Mouse (Mus musculus) monocyte, adult 2 months (primary cell): ENCODE measurements around the gene Rapgef1.
"Not testable (repeated sequence)": the region's sequence is repeated elsewhere in the genome, so short reads cannot be mapped to it uniquely, and the experiment has no call there.

Experiments used
- DNase-seq, 2 experiments: peaks; one replicate each; pipeline ENCODE4 v3.0.0; 2022; ENCODE audit warnings: low spot score in 2 of 2, low read depth in 1 of 2

The Rapgef1 gene

DNA sequence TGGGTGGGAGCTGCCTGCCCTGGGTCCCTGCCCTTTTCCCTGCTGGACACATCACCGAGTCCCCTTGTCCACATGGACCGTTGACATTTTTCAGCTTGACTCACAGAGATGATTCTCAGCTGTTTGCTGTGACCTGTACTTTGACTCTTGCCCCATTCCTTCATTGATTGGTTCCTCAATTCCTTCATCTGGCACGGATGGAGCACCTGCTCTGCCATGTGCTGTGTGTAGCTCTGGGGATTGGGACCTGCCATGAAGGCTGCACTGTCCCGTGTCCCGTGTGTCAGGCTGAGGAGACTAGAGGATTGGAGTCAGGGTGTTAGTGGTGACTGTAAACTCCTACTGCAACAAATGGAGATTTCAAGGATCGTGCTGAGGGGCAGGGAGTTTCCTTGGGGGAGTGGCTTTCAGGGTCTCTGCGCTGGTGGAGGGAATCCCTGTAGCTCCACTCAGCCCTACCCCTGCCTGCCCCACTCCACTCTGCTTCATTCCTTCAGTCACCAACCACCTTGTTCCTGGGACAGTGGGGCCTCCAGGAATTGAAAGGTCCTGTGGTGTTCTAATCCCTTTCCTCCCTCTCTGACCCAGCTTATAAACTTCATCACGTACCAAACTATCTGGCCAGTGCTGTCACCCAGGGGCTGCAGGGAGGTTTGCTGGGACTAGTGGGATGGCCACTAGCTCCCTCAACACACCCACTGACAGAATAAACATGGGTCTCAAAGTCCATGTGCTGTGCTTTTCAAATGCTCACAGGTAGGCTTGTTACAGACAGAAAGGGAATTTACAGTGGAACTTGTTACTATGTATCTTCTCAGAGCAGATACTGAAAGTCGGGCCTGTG is 3.9 kb downstream of the Rapgef1 start:
- no peak for DNase-seq

DNA sequence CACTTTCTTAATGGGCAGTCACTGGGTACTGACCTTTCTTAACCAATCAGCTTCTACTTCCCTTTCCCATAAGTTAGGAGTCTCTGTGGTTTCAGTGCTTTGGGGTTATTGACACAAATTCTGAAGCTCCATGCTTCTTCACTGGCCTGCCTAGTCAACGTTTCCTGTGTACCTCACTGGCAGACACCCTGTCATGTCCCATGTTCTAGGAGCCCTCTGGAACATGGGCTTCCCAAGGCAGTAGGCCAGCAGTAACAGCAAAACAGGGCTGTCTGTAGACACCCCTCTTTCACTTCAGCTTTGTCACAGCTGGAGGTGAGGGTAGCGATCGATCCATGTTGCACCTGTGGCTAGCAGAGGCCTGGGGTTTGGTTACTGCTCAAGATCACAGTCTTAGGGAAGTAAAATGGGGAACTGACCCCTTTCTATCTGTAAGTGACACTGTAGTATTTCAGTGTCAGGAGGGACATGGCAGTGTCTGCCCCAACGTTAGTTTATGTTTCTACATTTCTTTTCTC is 4.6 kb downstream of the Rapgef1 start:
- peak; percentile 48 to 66 for DNase-seq

DNA sequence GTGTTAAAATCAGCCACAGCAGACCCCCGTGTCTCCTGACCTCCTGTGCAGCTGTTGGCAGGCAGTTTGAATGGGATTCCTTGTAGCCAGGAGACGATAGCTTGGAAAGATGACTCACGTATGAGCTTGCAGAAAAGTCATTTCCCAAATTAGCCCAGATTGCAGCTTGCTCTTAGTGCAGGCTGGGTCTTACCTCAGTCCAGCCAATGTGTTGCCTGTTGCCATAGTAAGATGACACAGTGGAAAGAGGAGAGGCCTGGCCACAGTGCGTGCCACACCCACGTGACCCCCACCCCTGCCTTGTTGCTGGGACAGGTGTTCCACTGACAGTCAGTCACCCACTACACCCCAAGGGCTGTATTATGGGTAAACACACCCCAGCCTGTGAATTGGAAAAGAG is 5.2 kb downstream of the Rapgef1 start:
- peak; percentile 54 to 69 for DNase-seq

DNA sequence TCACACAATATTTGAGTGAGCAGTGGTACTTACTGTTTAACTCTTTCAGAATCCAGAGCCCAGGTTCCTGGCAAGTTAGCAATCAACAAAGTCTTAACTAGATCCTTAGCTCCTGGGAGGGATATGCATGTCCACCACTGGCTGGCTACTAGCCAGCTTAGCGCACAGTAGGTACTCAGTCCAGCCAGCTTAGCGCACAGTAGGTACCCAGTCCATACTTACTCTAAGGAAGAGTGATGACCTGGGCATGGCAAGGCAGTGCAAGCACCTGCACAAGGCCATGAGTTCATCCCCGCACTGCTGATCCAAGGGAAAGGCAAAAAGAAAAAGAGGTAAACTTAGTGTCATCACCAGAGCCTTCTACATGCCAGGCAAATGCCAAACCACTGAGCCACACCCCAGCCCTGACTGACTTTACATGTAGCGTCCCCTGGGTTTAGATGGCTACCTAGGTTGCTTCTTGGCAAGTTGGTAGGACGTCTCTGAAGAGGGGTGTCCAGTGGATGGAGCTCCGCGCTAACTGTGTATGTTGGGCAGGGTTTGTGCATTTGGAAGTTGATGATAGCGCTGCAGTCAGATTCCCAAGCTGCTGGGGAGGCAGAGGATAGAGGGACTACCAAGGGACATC is 6.2 kb downstream of the Rapgef1 start:
- DNase-seq: no peak

DNA sequence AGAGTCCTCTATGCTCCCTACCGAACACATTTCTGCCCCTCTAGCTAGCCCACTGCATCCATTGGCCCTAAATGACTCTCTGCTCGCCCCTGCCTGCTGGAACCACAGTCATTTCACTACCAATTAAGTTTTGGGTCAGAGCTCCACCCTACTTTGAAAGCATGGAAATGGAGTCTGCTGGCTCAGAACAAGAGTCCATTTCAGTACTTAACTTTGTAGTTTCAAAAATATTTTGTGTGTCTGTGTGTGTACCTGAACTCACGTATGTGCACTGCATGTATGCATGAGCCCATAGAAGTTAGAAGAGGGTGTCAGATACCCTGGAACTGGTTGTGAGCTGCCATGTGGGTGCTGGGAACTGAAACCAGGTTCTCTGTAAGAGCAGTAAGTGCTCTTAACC is 7.8 kb downstream of the Rapgef1 start:
- no peak for DNase-seq

DNA sequence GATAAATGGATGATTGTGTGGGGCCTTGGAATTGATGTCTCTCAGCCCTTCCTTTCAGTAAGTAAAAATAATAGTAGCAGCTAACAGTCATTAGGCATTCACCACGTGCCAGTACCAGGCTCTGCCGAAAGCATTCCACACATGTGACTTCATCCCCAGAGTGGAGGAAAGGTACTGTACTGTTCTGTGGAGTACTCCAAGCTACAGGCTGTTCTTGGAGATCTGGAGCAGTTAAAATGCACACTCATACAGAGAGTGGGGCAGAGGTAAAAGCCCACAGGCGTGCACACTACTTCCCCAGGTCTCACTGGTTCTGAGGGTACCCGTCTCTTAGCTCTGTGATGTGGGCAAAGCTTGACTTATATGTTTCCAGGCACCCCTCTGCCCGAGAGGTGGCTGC is 8.7 kb downstream of the Rapgef1 start:
- DNase-seq: no peak

DNA sequence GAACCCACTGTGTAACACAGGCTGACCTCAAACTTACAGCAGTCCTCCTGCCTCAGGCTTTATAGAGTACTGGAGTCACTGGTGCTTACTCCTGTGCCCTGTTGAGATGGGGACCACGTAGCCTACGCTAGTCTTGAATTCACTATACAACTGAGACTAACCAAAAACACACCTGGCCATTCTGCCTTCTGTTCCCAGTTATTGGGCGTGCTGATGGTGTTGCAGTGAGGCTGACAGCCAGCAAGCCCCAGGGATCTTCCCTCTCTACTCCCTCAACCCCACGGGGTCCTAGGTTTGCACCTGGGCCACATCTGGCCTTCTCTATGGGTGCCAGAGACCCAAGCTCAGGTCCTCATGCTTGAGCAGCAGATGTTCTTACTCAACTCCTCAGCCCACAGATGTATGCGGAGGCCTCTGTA is 9.3 kb downstream of the Rapgef1 start:
- no peak for DNase-seq

DNA sequence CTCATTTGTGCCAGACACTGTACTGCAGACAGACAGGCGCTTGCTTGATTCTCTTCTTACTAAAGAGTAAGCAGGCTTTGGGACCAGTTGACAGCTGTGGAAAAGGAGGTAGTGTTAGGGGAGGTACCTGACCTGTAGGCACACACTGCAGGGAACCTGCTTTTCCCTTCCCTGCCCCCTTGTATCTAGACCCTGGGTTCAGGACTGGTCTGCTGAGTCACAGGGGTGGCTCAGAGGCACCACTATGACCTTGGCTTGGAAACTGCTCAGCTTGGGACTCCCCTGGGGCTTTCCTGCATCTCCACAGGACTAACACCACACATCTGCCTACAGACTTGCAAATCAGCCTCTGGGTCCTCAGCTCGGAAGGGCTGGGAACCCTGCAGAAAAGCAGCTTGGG is 9.8 kb downstream of the Rapgef1 start:
- no peak for DNase-seq

DNA sequence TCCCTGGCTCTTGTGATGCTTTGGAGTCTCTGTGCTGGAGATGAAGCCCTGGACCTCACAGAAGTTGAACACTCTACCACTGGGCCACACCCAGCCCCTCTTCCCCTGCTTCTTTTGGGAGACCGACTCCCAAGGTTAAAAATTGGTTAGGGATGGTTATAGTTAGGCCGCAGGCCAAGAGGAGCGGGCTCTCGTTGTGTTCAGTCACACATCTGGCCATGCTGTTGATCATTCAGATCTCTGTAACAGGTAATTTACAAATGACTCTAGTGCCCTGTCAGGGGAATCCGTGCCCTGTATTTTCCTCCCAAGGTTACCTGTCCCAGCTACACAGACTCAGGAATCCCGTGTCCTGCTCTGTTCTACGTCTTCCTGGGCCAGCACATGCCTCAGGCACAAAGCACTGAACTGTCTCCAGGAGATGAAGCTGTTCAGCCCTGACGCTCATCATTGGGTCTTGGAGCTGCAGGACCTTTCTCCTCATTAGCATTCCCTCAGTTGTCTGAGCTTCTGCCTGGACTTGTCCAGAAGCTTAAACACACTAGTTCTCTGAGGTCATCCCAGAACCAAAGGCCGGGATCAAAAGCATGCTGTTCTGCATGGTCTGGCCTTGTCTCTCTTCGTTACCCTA is 10.7 kb downstream of the Rapgef1 start:
- DNase-seq: no peak

DNA sequence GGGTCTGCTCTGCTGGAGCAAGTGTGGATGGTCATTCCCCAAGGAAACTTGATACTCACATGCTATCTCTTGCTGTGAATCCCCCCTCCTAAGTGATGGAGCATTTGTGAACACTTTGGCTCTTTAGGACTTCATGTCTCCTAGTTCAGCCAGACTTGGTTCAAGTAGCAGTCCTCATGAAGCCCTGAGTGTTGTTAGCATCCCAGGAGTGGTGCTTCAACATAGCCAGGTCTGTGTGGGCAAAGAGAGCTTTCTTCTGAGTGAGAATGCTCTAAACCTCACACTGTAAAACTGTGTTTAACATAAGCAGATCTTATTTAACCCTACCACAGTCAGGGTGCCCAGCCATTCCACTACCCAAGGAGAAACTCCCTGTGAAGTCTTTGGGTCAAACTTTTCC is 11.5 kb downstream of the Rapgef1 start:
- DNase-seq: no peak

DNA sequence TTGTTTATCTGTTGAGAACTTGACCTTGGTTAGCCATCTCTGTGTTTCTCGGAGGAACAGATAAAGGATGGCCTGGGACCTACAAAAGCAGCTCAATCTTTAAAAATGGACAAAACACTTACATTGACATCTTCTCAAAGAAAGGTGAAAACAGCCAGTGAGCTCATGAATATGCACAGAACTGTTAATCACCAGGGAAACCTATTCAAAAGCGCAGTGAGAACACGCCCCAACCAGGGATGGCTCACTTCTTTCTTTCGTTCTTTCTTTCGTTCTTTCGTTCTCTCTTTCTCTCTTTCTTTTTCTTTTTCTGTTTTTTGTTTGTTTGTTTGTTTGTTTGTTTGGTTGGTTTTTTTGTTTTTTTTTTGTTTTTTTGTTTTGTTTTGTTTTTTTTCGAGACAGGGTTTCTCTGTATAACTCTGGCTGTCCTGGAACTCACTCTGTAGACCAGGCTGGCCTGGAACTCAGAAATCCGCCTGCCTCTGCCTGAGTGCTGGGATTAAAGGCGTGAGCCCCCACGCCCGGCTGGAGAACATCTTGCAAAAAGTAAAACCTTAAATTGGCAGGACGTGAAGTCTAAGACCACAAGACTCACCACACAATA is 12.1 kb downstream of the Rapgef1 start:
- DNase-seq: not testable (repeated sequence)

DNA sequence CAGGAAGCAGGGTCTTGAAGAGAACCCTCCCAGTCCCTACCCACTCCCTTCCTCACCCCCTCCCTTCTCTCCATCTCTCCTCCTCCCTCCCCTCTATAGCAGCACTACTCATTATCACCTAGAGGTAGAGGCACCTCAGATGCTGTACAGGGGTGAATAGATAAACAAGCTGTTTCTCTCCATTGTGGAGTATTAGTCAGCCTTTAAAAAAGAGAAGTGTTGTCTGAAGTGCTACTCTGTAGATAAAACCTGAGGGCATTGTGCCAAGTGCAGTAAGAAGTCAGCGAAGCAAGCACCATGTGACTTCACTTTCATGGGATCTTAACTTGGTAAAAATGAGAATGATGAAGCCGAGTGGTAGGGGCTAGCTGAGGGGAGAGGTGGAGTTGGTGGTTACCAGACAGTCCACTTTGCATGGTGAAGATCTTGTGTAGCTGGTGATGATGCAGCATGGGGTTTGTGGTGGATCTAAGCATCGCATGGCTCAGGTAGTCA is 12.7 kb downstream of the Rapgef1 start:
- DNase-seq: no peak

DNA sequence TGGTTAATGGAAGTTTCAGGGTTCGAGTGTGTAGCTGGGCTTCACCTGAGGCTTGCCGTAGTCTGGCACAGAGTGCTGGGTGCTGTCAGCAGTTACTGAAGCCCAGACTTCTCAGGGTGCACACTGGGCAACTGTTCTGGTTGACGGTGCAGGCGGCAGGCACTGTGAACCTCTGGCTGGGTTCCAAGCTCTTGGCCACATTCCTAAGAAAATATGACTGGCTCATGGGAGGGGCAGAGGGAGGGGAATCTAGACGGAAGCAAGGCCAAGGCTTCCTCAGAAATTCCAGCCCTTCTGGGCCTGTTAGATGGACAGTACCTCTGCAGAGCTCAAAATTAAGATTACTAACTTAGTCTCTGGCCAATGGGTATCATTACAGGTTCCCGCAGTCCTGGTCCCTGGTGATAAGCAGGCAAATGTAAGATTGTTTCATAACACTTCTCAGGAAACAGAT is 13.6 kb downstream of the Rapgef1 start:
- DNase-seq: no peak

DNA sequence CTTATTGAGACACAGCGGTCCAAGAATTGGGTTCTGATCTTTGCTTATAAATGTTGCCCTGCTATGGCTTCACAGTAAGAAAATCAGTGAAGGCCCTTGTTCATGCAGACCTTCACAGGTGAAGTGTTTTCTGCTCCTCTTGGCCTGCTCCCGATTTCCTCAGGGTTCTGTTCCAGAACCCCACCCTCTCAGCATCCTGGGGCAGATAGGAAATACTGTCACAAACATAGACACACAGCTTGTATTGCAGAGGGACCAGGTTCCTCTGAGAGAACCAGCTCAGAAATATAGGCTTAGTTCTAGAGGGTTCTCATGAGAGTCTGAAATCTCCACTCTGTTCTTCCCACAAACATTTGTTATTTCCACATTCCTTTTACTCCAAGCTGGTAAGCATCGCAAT is 14.3 kb downstream of the Rapgef1 start:
- DNase-seq: no peak

DNA sequence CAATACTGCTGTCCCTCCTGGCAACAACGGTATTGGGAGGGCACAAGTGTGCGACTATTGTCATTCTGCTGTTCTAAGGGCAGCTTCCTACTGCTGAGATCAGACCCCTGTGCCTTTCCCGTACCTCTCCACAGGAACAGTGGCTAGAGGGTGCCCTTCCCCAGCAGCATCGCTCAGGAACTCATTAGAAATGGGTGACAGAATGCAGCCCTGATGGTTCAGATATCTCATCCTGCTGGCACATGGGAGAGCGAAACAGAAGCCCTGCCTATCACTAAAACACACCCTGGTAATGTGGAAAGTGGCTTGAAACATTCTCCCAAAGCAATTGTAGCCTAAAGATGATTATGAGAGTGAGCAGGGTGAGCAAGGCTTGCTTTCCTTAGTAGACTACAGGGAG is 15.0 kb downstream of the Rapgef1 start:
- DNase-seq: no peak

DNA sequence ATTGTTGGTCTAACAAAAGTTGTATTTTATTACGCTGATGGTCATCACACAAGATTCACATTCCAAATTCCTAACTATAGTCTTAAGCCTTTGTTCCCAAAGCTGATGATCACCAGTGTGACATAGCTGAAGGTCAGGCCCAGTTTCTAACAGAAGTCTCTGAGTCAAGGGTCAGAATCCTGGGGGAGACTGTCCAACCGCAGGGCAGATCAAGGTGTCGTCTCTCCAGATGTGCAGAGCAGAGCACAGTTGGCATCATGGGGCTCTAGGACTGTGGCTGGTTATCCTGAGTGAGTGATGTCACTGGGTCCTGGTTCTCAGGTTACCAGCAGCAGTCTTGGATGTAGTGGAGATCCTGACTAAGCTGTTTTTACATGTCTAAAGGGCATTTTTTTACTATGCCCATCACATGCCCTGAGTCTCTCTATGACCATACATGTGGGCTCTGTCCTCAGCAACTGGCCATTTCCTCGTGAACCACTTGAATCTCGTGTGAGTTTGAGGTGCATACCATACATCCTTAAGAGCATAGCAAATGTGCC is 16.5 kb downstream of the Rapgef1 start:
- no peak for DNase-seq

DNA sequence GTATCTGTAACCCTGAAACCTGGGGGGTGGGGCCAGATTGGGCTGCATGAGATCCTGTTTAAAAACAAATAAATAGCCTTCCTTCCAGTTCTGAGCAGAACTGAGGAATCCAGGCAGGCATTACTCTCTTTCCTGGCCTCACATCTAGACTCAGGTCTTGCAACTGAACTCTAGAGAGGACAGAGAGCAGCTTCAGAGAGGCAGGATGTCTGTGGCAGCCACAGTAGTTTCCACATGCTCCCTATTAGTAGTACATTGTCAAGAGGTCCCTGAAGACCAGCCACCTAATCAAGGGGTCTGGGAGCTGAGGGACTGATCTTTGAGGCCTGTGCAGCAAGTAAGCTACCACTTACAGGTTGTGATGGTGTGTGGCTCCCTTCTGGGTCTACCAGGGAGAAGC is 18.0 kb downstream of the Rapgef1 start:
- DNase-seq: no peak

DNA sequence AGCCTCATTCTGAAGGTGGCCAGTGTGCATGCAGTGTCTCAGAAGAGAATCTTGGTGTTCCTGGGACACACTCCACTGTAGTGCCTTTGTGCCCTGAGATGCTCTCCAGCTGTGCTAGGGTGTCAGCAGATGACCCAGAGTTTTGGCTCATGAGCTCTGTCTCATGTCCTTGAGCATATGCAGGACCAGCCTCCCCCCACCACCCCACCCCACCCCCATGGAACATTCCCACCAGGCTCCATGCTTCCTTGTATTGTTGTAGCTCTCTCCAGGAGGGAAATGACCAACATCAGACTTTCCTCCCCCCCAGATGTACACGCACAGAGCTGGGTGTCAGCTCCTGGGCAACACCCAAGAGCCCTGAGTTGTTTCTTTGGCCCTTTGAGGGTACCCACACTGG is 19.9 kb downstream of the Rapgef1 start:
- DNase-seq: no peak

DNA sequence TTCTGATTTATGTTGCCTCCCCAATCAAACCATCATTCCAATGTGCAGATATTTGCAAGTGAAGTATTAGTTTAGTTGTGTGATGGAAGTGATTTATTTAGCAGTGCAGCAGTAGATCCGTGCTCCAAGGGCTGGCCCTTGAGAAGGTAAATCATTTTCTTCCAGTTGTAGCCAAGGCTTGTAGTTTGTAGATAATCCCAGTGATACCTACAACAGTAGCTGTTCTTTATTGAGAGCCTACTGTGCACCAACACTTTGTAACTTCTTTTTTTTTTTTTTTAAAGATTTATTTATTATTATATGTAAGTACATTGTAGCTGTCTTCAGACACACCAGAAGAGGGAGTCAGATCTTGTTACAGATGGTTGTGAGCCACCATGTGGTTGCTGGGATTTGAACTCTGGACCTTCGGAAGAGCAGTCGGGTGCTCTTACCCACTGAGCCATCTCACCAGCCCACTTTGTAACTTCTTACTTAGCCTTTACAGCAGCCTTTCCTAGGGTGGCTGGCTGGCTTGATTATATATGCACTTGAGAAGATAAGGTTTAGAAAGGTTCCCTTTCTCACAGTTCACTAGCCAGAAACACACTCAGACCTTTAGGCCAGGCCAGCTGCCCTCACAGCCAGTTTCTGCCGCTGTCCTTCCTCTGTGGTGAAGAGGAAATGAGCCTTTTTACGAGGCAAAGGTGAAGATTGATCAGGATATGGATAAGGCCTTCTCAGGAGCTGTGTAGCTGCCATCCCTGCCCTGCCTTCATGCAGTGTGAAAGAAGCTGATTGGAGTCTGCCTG is 20.6 kb downstream of the Rapgef1 start:
- no peak for DNase-seq

DNA sequence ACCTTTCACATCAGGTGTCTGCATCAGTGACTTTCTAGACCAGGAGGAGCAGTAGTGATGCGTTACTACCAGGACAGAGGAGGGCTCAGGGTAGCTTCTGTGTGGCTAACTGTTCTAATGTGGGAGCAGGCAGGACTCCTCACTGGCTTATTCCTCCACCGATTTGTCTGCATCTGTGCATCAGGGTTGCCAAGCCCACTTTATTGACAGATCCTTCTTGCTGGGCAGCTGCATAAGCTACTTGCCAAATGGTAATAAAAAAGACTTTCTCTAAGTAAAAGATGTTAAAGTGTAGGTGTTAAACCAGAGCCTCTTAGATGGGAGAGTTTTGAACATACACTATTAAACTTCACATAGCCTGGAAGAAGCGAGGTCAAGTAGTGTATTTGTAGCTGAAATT is 22.2 kb downstream of the Rapgef1 start:
- no peak for DNase-seq
